Mouse (Mus musculus): ENCODE measurements around the gene Pnkd. TPM values are rescaled to one million over a fixed set of nuclear protein-coding genes. Genes with fewer than 3 reads are reported as not detected.

The Pnkd gene
- polyA plus RNA-seq, 1 experiment from 2014 or later = 46.7 TPM

- peak; percentile 21; the same call in 1 of the 2 replicates for ATAC-seq
- DNase-seq = no peak
- Histone ChIP-seq H3K4me1 (ENCODE audit: insufficient read depth) (peaks cover 18% of the 10 kb centered on the region), H3K9me3 (ENCODE audit: low read length) (no peaks in the 10 kb centered on the region), H3K27ac (ENCODE audit: low read depth) (no peak overlapping the region), H3K36me3 (replicated peaks; ENCODE audit: insufficient read depth, low read length) (no peaks in the 10 kb centered on the region), H3K27me3 (ENCODE audit: insufficient read depth, low read length) (no peaks in the 10 kb centered on the region), H3K4me3 (ENCODE audit: low read depth, low read length) (no peak overlapping the region), H3K4me2 (ENCODE audit: low read depth, low read length) (no peak overlapping the region), H3K9ac (replicated peaks) (no peak overlapping the region)
- TF ChIP-seq CTCF (IDR thresholded peaks at IDR 0.05; ENCODE audit: low read depth) = no peak
- no peak for TF ChIP-seq EP300 (IDR thresholded peaks at IDR 0.05; ENCODE audit: low read depth)
- WGBS (ENCODE audit: insufficient replicate concordance) = 48% methylated on average over 10 of the region's 10 CpGs
These were observed 96.9 kb downstream of the Pnkd start for GRCm38 (mm10) chr1:74381588-74382021.

GRCm38 (mm10) chr1:74383385-74383784 lies 98.7 kb downstream of the Pnkd start:
- Histone ChIP-seq H3K27me3 (ENCODE audit: insufficient read depth, low read length) (no peaks in the 10 kb centered on the region), H3K4me2 (ENCODE audit: low read depth, low read length) (no peak overlapping the region), H3K9ac (replicated peaks) (no peak overlapping the region), H3K9me3 (ENCODE audit: low read length) (no peaks in the 10 kb centered on the region), H3K4me3 (ENCODE audit: low read depth, low read length) (no peak overlapping the region), H3K27ac (ENCODE audit: low read depth) (no peak overlapping the region), H3K36me3 (replicated peaks; ENCODE audit: insufficient read depth, low read length) (no peaks in the 10 kb centered on the region), H3K4me1 (ENCODE audit: insufficient read depth) (peaks cover 25% of the 10 kb centered on the region)
- WGBS (ENCODE audit: insufficient replicate concordance) = 76% methylated on average over 13 of the region's 13 CpGs
- ATAC-seq (no peak), DNase-seq (no peak)
- TF ChIP-seq CTCF (IDR thresholded peaks at IDR 0.05; ENCODE audit: low read depth) (no peak), EP300 (IDR thresholded peaks at IDR 0.05; ENCODE audit: low read depth) (no peak)

GRCm38 (mm10) chr1:74384525-74384924 lies 99.8 kb downstream of the Pnkd start:
- H3K27me3 ChIP-seq (ENCODE audit: insufficient read depth, low read length) = no peaks in the 10 kb centered on the region
- no peak overlapping the region for H3K4me2 ChIP-seq (ENCODE audit: low read depth, low read length)
- no peak for TF ChIP-seq EP300 (IDR thresholded peaks at IDR 0.05; ENCODE audit: low read depth)
- no peak for TF ChIP-seq CTCF (IDR thresholded peaks at IDR 0.05; ENCODE audit: low read depth)
- no peaks in the 10 kb centered on the region for H3K36me3 ChIP-seq (replicated peaks; ENCODE audit: insufficient read depth, low read length)
- no peak overlapping the region for H3K27ac ChIP-seq (ENCODE audit: low read depth)
- DNase-seq = no peak
- peaks cover 25% of the 10 kb centered on the region for H3K4me1 ChIP-seq (ENCODE audit: insufficient read depth)
- 71% methylated on average over 8 of the region's 8 CpGs for WGBS (ENCODE audit: insufficient replicate concordance)
- H3K4me3 ChIP-seq (ENCODE audit: low read depth, low read length) = no peak overlapping the region
- H3K9ac ChIP-seq (replicated peaks) = no peak overlapping the region
- no peaks in the 10 kb centered on the region for H3K9me3 ChIP-seq (ENCODE audit: low read length)
- no peak for ATAC-seq

GRCm38 (mm10) chr1:74385064-74385463 lies 100.3 kb downstream of the Pnkd start:
- H3K36me3 ChIP-seq (replicated peaks; ENCODE audit: insufficient read depth, low read length) = no peaks in the 10 kb centered on the region
- WGBS (ENCODE audit: insufficient replicate concordance) = 81% methylated on average over 10 of the region's 10 CpGs

GRCm38 (mm10) chr1:74385531-74385930 lies 100.8 kb downstream of the Pnkd start:
- TF ChIP-seq CTCF (IDR thresholded peaks at IDR 0.05; ENCODE audit: low read depth) (no peak), EP300 (IDR thresholded peaks at IDR 0.05; ENCODE audit: low read depth) (no peak)
- WGBS (ENCODE audit: insufficient replicate concordance) = 85% methylated on average over 8 of the region's 8 CpGs
- no peak overlapping the region for H3K9ac ChIP-seq (replicated peaks)
- DNase-seq = no peak
- peaks cover 30% of the 10 kb centered on the region for H3K4me1 ChIP-seq (ENCODE audit: insufficient read depth)
- no peaks in the 10 kb centered on the region for H3K36me3 ChIP-seq (replicated peaks; ENCODE audit: insufficient read depth, low read length)
- no peaks in the 10 kb centered on the region for H3K27me3 ChIP-seq (ENCODE audit: insufficient read depth, low read length)
- H3K9me3 ChIP-seq (ENCODE audit: low read length) = no peaks in the 10 kb centered on the region
- no peak for ATAC-seq
- no peak overlapping the region for H3K27ac ChIP-seq (ENCODE audit: low read depth)
- no peak overlapping the region for H3K4me2 ChIP-seq (ENCODE audit: low read depth, low read length)
- no peak overlapping the region for H3K4me3 ChIP-seq (ENCODE audit: low read depth, low read length)

More at GRCm38 (mm10) chr1:74385064-74385463, 100.3 kb downstream of the Pnkd start:
- Histone ChIP-seq H3K4me3 (ENCODE audit: low read depth, low read length) (no peak overlapping the region), H3K9ac (replicated peaks) (no peak overlapping the region), H3K4me2 (ENCODE audit: low read depth, low read length) (no peak overlapping the region), H3K9me3 (ENCODE audit: low read length) (no peaks in the 10 kb centered on the region), H3K4me1 (ENCODE audit: insufficient read depth) (peaks cover 25% of the 10 kb centered on the region), H3K27me3 (ENCODE audit: insufficient read depth, low read length) (no peaks in the 10 kb centered on the region), H3K27ac (ENCODE audit: low read depth) (no peak overlapping the region)
- ATAC-seq (no peak), DNase-seq (no peak)
- TF ChIP-seq EP300 (IDR thresholded peaks at IDR 0.05; ENCODE audit: low read depth) = no peak

- Histone ChIP-seq H3K27me3 (ENCODE audit: insufficient read depth, low read length) (no peaks in the 10 kb centered on the region), H3K4me3 (ENCODE audit: low read depth, low read length) (peak overlapping the region; percentile 59), H3K9ac (replicated peaks) (peak overlapping the region; percentile 77), H3K27ac (ENCODE audit: low read depth) (peak overlapping the region; percentile 99), H3K4me2 (ENCODE audit: low read depth, low read length) (peak overlapping the region; percentile 89), H3K36me3 (replicated peaks; ENCODE audit: insufficient read depth, low read length) (no peaks in the 10 kb centered on the region), H3K4me1 (ENCODE audit: insufficient read depth) (peaks cover 35% of the 10 kb centered on the region), H3K9me3 (ENCODE audit: low read length) (no peaks in the 10 kb centered on the region)
- DNase-seq = no peak
- ATAC-seq = no peak
- WGBS (ENCODE audit: insufficient replicate concordance) = 42% methylated on average over 7 of the region's 10 CpGs
- no peak for TF ChIP-seq EP300 (IDR thresholded peaks at IDR 0.05; ENCODE audit: low read depth)
These were observed 101.6 kb downstream of the Pnkd start for GRCm38 (mm10) chr1:74386363-74386713.
